Mouse (Mus musculus): ENCODE measurements at regions not wholly inside any gene's neighbourhood (a gene's known extent, or its start where the extent isn't known, plus 50 kb on each side); places are given as distances from the start of the nearest gene placed in this dataset.
A peak's percentile ranks its signal among the peaks of the same experiment; 100 is the strongest.

DNA sequence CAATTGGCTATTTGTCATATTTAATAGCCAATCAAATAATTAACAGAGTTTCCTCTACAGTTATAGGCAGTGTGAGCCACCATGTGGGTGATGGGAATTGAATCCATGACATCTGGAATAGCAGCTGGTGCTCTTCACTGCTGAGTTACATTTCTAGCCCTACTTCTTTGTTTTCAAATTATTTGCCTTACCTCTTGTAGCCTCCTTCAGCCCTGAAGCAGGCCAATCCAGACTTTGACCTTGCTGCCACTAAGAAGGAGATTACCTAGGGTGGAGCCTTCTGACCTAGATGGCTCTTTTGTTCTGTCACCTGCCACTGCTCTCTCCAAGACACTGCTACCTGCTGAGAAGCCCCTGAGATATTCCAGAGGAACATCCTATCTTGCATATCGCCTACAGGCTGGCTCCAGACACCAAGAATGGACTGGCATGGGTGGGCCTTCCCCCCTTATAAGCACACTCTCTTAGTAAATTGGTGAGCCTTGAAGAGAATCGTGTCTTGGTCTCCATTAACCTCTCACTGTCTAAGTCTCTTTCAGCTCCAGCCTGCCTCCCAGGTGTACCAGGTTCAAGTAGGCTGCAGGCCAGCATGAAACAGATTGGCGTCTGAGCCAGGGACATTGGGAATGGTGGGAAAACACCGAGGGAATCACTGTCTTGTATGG is 205.7 kb downstream of the Gm15091 start:
- Histone ChIP-seq H3K9me3 (ENCODE audit: low read length) (peaks cover 5% of the 10 kb centered on the region), H3K36me3 (ENCODE audit: insufficient read depth, low read length) (peaks cover 4% of the 10 kb centered on the region), H3K27me3 (ENCODE audit: insufficient read depth, low read length) (no peaks in the 10 kb centered on the region), H3K4me1 (replicated peaks; ENCODE audit: low read depth, low read length) (peaks cover 14% of the 10 kb centered on the region), H3K4me3 (replicated peaks; ENCODE audit: low read length) (peak overlapping the region; percentile 77)
- TF ChIP-seq CTCF (conservative IDR thresholded peaks at IDR 0.05; ENCODE audit: low read length) (no peak), NANOG (IDR thresholded peaks at IDR 0.05; ENCODE audit: borderline replicate concordance, low read length) (0 out of 2 replicates have a peak, but pooled peaks have one; percentile 46)
